Mouse (Mus musculus): Measurements from ENCODE around the gene Dpm2.

Dpm2 gene

GRCm38 (mm10) chr2:32570698-32571494, at the start of gene Dpm2:
Dpm2 (plus strand) TSS chr2:32570858.
- peak; percentile 96 for DNase-seq (ENCODE audit: low spot score)

GRCm38 (mm10) chr2:32524536-32525031, 46.1 kb upstream of the Dpm2 start:
- DNase-seq (ENCODE audit: low spot score) = no peak

GRCm38 (mm10) chr2:32525816-32526215, 44.8 kb upstream of the Dpm2 start:
- DNase-seq (ENCODE audit: low spot score) = no peak

- no peak for DNase-seq (ENCODE audit: low spot score)
These were observed 43.1 kb upstream of the Dpm2 start for GRCm38 (mm10) chr2:32527468-32527966.

GRCm38 (mm10) chr2:32528326-32528725, 42.3 kb upstream of the Dpm2 start:
- no peak for DNase-seq (ENCODE audit: low spot score)

- no peak for DNase-seq (ENCODE audit: low spot score)
These were observed 40.2 kb upstream of the Dpm2 start for GRCm38 (mm10) chr2:32530479-32530878.

GRCm38 (mm10) chr2:32533163-32533562, 37.5 kb upstream of the Dpm2 start:
- no peak for DNase-seq (ENCODE audit: low spot score)

- DNase-seq (ENCODE audit: low spot score) = peak; percentile 88
These were observed 36.5 kb upstream of the Dpm2 start for GRCm38 (mm10) chr2:32534061-32534732.

GRCm38 (mm10) chr2:32534733-32535471, 35.8 kb upstream of the Dpm2 start, which contains the start of gene Fam102a:
Fam102a (plus strand) TSS chr2:32535332.
- peak; percentile 98 for DNase-seq (ENCODE audit: low spot score)

- DNase-seq (ENCODE audit: low spot score) = peak; percentile 52
These were observed 35.1 kb upstream of the Dpm2 start for GRCm38 (mm10) chr2:32535501-32535991.

- no peak for DNase-seq (ENCODE audit: low spot score)
These were observed 34.5 kb upstream of the Dpm2 start for GRCm38 (mm10) chr2:32536086-32536633.

GRCm38 (mm10) chr2:32536634-32537359, 33.9 kb upstream of the Dpm2 start:
- DNase-seq (ENCODE audit: low spot score) = peak; percentile 54

GRCm38 (mm10) chr2:32537360-32537905, 33.2 kb upstream of the Dpm2 start:
- peak; percentile 70 for DNase-seq (ENCODE audit: low spot score)

GRCm38 (mm10) chr2:32537941-32538340, 32.7 kb upstream of the Dpm2 start:
- DNase-seq (ENCODE audit: low spot score) = no peak

GRCm38 (mm10) chr2:32538461-32538860, 32.2 kb upstream of the Dpm2 start:
- no peak for DNase-seq (ENCODE audit: low spot score)

- no peak for DNase-seq (ENCODE audit: low spot score)
These were observed 31.1 kb upstream of the Dpm2 start for GRCm38 (mm10) chr2:32539452-32539981.

GRCm38 (mm10) chr2:32541333-32541908, 29.2 kb upstream of the Dpm2 start:
- DNase-seq (ENCODE audit: low spot score) = no peak

GRCm38 (mm10) chr2:32541986-32542573, 28.6 kb upstream of the Dpm2 start:
- no peak for DNase-seq (ENCODE audit: low spot score)

- no peak for DNase-seq (ENCODE audit: low spot score)
These were observed 27.6 kb upstream of the Dpm2 start for GRCm38 (mm10) chr2:32543031-32543449.

- DNase-seq (ENCODE audit: low spot score) = no peak
These were observed 23.7 kb upstream of the Dpm2 start for GRCm38 (mm10) chr2:32546951-32547350.
